Mouse (Mus musculus) thymus, postnatal 36 days (tissue): ENCODE measurements around the gene Il22ra1.
A peak's percentile ranks its signal among the peaks of the same experiment; 100 is the strongest.

ENCODE experiments used
- DNase-seq, 2 experiments: peaks; one replicate each; pipeline ENCODE4 v3.0.0; 2022; ENCODE audit warnings: mixed read lengths in 2 of 2

Il22ra1 gene

GRCm38 (mm10) chr4:135772671-135773070, 44.7 kb downstream of the Il22ra1 start:
- no peak for DNase-seq

- DNase-seq: no peak
Measured at GRCm38 (mm10) chr4:135774496-135774895, 46.5 kb downstream of the Il22ra1 start.

- no peak for DNase-seq
Measured at GRCm38 (mm10) chr4:135776850-135777249, 48.9 kb downstream of the Il22ra1 start.

GRCm38 (mm10) chr4:135779661-135780060, 51.7 kb downstream of the Il22ra1 start:
- no peak for DNase-seq

GRCm38 (mm10) chr4:135780255-135780654, 52.3 kb downstream of the Il22ra1 start:
- no peak for DNase-seq

GRCm38 (mm10) chr4:135781304-135781703, 53.3 kb downstream of the Il22ra1 start:
- no peak for DNase-seq

GRCm38 (mm10) chr4:135786581-135786980, 58.6 kb downstream of the Il22ra1 start:
- DNase-seq: no peak

- no peak for DNase-seq
Measured at GRCm38 (mm10) chr4:135787271-135787670, 59.3 kb downstream of the Il22ra1 start.

GRCm38 (mm10) chr4:135789135-135789534, 61.2 kb downstream of the Il22ra1 start:
- no peak for DNase-seq

- DNase-seq: no peak
Measured at GRCm38 (mm10) chr4:135792821-135793220, 64.8 kb downstream of the Il22ra1 start.

GRCm38 (mm10) chr4:135797931-135798330, 70.0 kb downstream of the Il22ra1 start:
- no peak for DNase-seq

- peak; percentile 71 to 81 for DNase-seq
Measured at GRCm38 (mm10) chr4:135801543-135801942, 73.6 kb downstream of the Il22ra1 start.
